Mouse (Mus musculus) forebrain, embryonic 15.5 days (tissue): Measurements from ENCODE around the gene Gpr156. TPM values are rescaled to one million over a fixed set of nuclear protein-coding genes. Genes with fewer than 3 reads are reported as not detected.

ENCODE experiments used
- ATAC-seq: fragments of 200-750 bp; cut with Nextera tagmentation; replicated peaks from 2 replicates; pipeline ENCODE4 v1.8.0; 2017; ENCODE audit warnings: mild to moderate bottlenecking, moderate TSS enrichment, moderate library complexity
- H3K27ac ChIP-seq: fragments of 300-500 bp; sonication (generic); replicated peaks from 2 replicates; pipeline ENCODE4 v1.5.1; 2015; ENCODE audit warnings: mild to moderate bottlenecking, inconsistent platforms
- H3K27me3 ChIP-seq: fragments of 300-500 bp; sonication (generic); 2 replicates; pipeline ENCODE4 v1.6.1; 2015; ENCODE audit warnings: inconsistent platforms
- H3K36me3 ChIP-seq: fragments of 300-500 bp; sonication (generic); 2 replicates; pipeline ENCODE4 v1.6.1; 2015; ENCODE audit warnings: mild to moderate bottlenecking, inconsistent platforms
- H3K4me1 ChIP-seq: fragments of 300-500 bp; sonication (generic); 2 replicates; pipeline ENCODE4 v1.6.1; 2015; ENCODE audit warnings: inconsistent platforms
- H3K4me2 ChIP-seq: fragments of 300-500 bp; sonication (generic); replicated peaks from 2 replicates; pipeline ENCODE4 v1.6.1; 2015; ENCODE audit warnings: mild to moderate bottlenecking, inconsistent platforms
- H3K4me3 ChIP-seq: fragments of 300-500 bp; sonication (generic); 2 replicates; pipeline ENCODE4 v1.5.1; 2015; ENCODE audit warnings: mild to moderate bottlenecking, inconsistent platforms
- H3K9ac ChIP-seq: fragments of 300-500 bp; sonication (generic); replicated peaks from 2 replicates; pipeline ENCODE4 v1.6.1; 2015; ENCODE audit warnings: mild to moderate bottlenecking, inconsistent platforms
- H3K9me3 ChIP-seq: fragments of 300-500 bp; sonication (generic); 2 replicates; pipeline ENCODE4 v1.6.1; 2016; ENCODE audit warnings: inconsistent platforms
- WGBS: fragments of 180-500 bp; shearing (Covaris S2); methylation state at CpG from one replicate; pipeline ENCODE4 v1.1.7; 2015; ENCODE audit warnings: mixed read lengths; 5-methylcytosine and 5-hydroxymethylcytosine counted together
- polyA plus RNA-seq: library from polyadenylated mRNA; unstranded; fragments of >200 nt; fragmentation: Nextera tagmentation; extraction: Ambion mirVana; gene quantifications from 2 replicates; pipeline ENCODE4 v1.2.1, GENCODE M21; 2015

Gene Gpr156
- 5.3 and 5.6 TPM in 2 replicates for polyA plus RNA-seq

DNA sequence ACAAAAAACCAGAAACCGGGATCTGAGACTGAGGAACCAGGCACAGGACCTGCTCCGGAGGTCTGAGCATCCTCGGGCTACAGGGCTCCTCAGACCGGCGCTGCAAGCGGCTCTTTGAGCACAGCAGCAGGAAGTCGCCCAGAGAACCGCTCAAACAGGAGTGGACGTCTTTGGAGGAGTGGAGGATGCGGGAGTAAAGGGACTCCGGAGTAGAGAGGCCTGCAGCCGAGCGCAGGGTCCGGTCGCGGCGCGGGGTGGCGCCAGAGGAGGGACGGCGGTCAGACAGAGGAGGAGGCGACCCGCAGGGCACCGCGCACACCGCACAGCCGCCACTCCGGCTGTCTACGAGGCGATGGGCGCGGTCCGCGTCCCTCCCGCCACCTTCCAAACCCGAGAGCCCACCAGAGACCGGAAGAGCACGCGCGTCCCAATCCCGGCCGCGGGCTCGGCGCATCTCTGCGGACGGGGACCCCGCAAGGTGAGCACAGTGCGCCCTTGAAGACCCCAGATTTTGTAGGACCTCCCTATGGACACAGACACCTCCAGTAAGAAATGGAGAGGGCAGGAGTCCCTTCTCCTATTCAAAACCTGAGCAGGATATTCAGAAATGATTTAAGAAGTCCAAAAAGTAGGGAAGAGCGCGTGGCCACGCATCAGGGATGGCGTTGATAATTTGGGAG, at the start of gene Gpr156:
TSS of gene Gpr156 (plus strand) at position 359 of the 680 bp plus-strand sequence.
- peak within 1 kb of the TSS; percentile 65 for H3K4me3 ChIP-seq
- H3K27ac ChIP-seq: 0 out of 2 replicates have a peak within 1 kb of the TSS, but pooled peaks have one; percentile 31
- peak; percentile 91 for ATAC-seq

DNA sequence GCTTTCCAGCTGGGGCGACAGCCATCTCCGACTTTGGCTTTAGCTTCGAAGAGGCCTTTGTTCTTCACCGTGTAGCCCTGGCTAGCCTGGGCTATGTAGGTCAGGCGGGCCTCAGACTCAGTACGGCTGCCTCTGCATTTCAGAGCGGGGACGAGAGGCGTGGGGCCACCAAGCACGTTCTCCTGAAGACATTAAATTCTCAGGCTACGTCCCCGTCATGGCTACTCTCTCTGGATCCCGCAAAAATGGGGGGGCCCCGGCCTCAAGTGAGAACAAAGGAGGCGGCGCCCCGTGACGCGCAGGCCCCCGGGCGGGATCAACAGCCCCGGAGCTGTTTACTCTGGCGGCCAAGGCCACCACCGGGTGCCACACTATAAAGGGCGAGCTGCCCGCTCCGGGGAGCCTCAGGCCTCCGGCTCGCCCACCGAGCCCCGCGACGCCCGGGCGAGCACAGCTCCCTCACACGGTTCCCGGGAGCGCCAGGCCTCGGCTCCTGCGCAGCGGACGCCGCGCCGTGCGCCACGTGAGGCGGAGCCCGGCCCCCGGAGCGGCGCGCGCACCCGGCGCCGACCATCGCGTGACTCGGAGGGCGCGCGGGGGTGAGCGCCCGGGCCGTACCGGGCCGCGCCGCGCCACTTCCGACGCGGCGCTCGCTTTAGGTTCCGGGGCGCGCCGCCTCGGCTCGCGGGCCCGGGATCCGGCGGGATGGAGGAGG, 48.3 kb upstream of the Gpr156 start, which contains the start of gene Lrrc58:
TSS of gene Lrrc58 (plus strand) at position 599 of the 715 bp plus-strand sequence.
- peak within 1 kb of the TSS; percentile 90 for H3K9ac ChIP-seq
- H3K27me3 ChIP-seq: no peaks in the 10 kb centered on the region
- H3K27ac ChIP-seq: peak within 1 kb of the TSS; percentile 100
- peak within 1 kb of the TSS; percentile 67 for H3K4me2 ChIP-seq
- no peaks in the 10 kb centered on the region for H3K9me3 ChIP-seq
- WGBS: under 1% methylated on average over 84 of the region's 86 CpGs
- H3K4me3 ChIP-seq: peak within 1 kb of the TSS; percentile 99
- H3K36me3 ChIP-seq: no peaks in the 10 kb centered on the region
- peaks cover 28% of the 10 kb centered on the region for H3K4me1 ChIP-seq
- ATAC-seq: peak; percentile 97

More for the DNA sequence above, at the start of gene Gpr156:
- WGBS: 2% methylated on average over 49 of the region's 53 CpGs
- Histone ChIP-seq H3K9ac (peak within 1 kb of the TSS; percentile 84), H3K36me3 (no peaks in the 10 kb centered on the region), H3K4me2 (peak within 1 kb of the TSS; percentile 94), H3K27me3 (no peaks in the 10 kb centered on the region), H3K9me3 (no peaks in the 10 kb centered on the region), H3K4me1 (peaks cover 16% of the 10 kb centered on the region)

DNA sequence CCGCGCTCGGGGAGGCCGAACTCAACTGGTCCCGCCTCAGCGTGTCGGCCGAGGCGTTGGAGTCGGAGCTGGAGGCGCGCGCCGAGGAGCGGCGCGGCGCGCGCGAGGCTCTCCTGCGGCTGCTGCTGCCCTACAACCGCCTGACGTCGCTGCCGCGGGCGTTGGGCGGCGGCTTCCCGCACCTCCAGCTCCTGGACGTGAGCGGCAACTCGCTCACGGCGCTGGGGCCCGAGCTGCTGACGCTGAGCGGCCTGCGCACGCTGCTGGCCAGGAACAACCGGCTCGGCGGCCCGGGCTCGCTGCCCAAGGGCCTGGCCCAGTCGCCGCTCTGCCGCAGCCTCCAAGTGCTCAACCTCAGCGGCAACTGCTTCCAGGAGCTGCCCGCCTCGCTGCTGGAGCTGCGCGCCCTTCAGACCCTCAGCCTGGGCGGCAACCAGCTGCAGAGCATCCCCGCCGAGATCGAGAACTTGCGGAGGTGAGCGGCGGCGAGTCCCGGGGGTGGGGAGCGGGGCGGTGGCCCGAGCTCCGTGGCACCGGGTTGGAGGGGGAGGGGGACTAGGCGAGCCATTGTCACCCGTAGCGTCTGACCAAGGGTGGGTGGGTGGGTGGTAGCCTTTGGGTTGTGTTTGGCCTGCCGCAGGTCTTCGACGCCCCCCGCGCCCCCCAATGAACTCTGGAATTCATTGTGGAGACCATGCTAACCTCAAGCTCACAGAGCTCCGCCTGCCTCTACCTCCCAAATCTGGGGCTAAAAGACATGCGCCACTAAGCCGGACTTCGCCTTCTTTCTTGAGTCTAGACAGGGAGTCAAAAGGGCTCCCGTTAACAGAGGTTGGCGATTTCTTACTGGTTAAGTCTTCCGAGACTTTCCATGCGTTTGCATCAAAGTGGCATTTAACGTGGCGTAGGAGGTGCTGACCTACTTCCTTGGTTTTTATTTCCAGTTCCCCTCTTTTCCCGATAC, 47.5 kb upstream of the Gpr156 start:
- WGBS: under 1% methylated on average over 82 of the region's 87 CpGs
- Histone ChIP-seq H3K9me3 (no peaks in the 10 kb centered on the region), H3K36me3 (no peaks in the 10 kb centered on the region), H3K27ac (peak overlapping the region; percentile 100), H3K4me1 (peaks cover 28% of the 10 kb centered on the region), H3K9ac (peak overlapping the region; percentile 90), H3K4me2 (peak overlapping the region; percentile 67), H3K27me3 (no peaks in the 10 kb centered on the region), H3K4me3 (peak overlapping the region; percentile 99)
- peak; percentile 84 for ATAC-seq

DNA sequence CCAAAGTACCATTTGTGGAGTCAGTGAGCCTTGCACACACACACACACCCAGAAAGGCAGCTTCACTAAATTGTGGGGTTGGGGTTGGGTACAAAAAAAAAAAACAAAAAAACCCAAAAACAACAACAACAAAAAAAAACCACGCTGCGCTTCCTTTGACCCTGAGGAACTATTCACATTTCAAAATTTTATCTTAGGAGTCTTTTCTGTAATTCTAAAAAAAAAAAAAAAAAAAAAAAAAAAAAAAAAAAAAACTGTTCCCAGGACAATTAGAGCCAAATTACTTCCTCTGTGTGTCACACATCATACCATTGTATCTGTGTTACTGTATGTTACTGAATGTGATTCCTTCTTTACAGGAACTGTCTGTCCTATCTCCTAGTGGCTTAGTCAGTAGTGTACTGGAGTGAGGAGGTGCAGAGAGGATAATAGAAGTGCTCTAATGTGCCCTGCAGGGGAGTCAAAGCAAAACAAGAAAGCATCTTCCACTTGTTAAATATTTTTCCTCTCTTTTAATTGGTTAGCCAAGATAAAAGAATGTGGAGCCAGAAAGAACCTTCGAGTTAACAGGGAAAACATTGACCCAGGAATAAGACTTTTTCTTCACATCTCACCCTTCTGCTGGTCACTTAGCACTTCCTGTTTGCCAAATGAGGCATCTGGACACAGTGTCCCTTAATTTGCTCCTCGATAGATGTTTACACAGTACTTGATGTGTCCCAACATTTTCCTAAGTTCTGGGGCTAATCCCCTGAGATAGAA, 46.6 kb upstream of the Gpr156 start:
- no peak for ATAC-seq
- Histone ChIP-seq H3K9me3 (no peaks in the 10 kb centered on the region), H3K4me2 (peak overlapping the region; percentile 67), H3K4me3 (peak overlapping the region; percentile 99), H3K27ac (peak overlapping the region; percentile 100), H3K9ac (peak overlapping the region; percentile 90), H3K36me3 (no peaks in the 10 kb centered on the region), H3K27me3 (no peaks in the 10 kb centered on the region), H3K4me1 (peaks cover 28% of the 10 kb centered on the region)
- WGBS: 21% methylated on average over 4 of the region's 4 CpGs

DNA sequence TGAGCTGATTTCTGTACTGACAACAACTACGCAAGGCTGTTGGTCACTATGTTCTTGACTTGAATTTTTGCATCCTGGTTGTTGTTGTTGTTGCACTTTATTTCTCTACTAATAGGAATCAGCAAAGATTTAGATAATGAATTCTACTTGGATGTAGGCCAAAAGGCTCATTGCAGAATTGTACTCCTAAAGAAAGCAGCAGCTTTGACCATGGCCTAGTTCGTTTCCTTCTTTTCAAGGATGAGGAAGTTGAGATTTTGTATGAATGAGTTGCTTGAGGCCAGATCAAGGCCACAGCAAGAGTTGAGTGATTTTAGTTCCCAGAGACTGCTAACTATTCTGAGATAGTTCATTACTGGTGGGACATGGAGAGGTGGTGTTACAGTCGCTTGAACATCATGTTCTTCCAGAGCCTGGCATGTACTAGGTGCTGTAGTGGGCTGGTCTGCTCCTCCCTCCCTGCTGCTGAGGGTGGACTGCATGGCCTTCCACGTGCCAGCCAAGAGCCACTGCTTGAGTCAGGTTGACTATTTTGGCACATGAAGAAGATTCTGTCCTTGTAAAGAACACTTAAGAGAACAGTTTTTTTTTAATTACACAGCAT, 45.1 kb upstream of the Gpr156 start:
- ATAC-seq: no peak
- no peaks in the 10 kb centered on the region for H3K36me3 ChIP-seq
- 67% methylated on average over 4 of the region's 4 CpGs for WGBS
- H3K4me1 ChIP-seq: peaks cover 28% of the 10 kb centered on the region
- H3K4me2 ChIP-seq: peak overlapping the region; percentile 67
- no peak overlapping the region for H3K27ac ChIP-seq
- H3K9me3 ChIP-seq: no peaks in the 10 kb centered on the region
- H3K4me3 ChIP-seq: no peak overlapping the region
- H3K9ac ChIP-seq: no peak overlapping the region
- no peaks in the 10 kb centered on the region for H3K27me3 ChIP-seq

DNA sequence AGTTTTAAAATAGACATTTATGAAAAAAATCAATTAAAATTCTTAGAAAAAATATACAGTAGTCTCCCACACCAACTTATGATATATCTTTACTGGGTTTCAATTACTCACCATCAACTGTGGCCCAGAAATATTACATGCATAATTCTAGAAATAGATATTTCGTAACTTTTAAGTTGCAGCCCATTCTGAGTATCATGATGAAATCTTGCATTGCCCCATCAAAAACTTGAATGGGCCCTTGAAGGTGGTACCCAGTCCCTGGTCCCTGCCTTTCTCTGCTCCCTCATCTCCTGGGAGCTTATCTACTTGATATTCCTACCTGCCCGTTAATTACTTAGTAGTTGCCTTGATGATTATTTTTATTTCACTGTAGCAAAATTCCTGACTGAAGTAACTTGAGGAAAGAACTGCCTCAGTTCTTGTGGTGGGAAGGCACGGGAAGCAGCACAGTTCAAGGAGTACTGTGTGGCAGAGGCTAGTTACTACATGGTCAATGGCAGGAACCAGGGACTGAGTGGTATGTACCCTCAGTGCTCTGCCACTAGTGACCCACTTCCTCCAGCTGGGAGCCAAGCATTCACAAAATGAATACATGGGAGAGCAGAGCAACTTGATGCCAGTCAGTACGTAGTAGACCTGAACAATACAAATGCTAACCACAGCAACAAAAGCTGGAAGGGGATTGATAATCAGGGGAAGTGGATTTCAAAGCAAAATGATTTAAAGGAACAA, 41.6 kb upstream of the Gpr156 start:
- no peak overlapping the region for H3K27ac ChIP-seq
- H3K36me3 ChIP-seq: peaks cover 19% of the 10 kb centered on the region
- H3K9ac ChIP-seq: no peak overlapping the region
- H3K4me2 ChIP-seq: no peak overlapping the region
- no peaks in the 10 kb centered on the region for H3K9me3 ChIP-seq
- H3K4me3 ChIP-seq: no peak overlapping the region
- H3K27me3 ChIP-seq: no peaks in the 10 kb centered on the region
- ATAC-seq: no peak
- H3K4me1 ChIP-seq: peaks cover 22% of the 10 kb centered on the region
- WGBS: 70% methylated on average over 4 of the region's 4 CpGs

DNA sequence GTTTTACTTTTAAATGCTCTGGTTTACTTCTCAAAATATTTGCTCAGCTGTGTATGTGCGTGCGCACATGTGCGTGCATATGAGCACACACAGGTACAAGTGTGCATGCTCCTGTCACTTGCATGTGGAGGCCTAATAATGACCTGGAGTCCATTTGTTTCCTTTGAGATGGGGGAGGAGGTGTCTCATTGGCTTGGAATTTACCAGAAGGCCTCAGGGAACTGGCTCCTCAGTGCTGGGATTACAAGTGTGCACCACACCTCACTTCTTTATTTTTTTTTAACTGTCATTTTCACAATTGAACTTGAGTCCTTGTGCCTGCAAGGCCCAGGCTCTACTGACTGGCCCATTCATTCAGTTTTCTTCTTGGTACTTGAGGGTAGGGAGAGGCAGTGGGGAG, 38.9 kb upstream of the Gpr156 start:
- Histone ChIP-seq H3K27me3 (no peaks in the 10 kb centered on the region), H3K9ac (no peak overlapping the region), H3K9me3 (no peaks in the 10 kb centered on the region), H3K27ac (no peak overlapping the region), H3K4me1 (no peaks in the 10 kb centered on the region), H3K4me2 (no peak overlapping the region), H3K4me3 (no peak overlapping the region), H3K36me3 (peaks cover 38% of the 10 kb centered on the region)
- no peak for ATAC-seq
- WGBS: 96% methylated on average over 3 of the region's 3 CpGs

DNA sequence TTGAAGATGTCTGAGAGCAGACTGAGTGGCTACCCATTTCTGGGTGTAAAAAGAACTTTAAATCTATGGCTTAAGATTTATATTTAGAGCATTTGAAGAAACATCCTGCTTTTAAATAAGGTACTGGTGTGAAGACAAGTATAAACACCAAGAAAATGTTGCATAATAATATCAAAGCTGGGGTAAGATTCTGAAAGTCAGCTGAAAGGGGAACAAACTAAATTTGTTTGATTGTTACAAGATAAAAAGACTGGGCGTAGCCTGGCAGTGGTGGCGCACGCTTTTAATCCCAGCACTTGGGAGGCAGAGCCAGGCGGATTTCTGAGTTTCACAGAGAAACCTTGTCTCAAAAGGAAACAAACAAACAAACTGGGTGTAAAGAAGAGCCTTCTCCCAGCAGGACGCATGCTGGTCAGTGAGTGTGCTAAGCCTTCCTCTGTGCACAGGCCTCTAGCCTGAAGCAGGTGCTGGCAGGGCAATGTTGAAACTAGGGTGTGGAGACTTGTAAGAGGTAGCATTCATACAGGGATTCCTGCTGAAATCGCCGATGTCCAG, 37.3 kb upstream of the Gpr156 start:
- H3K4me1 ChIP-seq: no peaks in the 10 kb centered on the region
- ATAC-seq: no peak
- H3K9me3 ChIP-seq: no peaks in the 10 kb centered on the region
- H3K27me3 ChIP-seq: no peaks in the 10 kb centered on the region
- H3K4me3 ChIP-seq: no peak overlapping the region
- H3K27ac ChIP-seq: no peak overlapping the region
- H3K4me2 ChIP-seq: no peak overlapping the region
- peaks cover 54% of the 10 kb centered on the region for H3K36me3 ChIP-seq
- H3K9ac ChIP-seq: no peak overlapping the region
- WGBS: 83% methylated on average over 7 of the region's 7 CpGs

DNA sequence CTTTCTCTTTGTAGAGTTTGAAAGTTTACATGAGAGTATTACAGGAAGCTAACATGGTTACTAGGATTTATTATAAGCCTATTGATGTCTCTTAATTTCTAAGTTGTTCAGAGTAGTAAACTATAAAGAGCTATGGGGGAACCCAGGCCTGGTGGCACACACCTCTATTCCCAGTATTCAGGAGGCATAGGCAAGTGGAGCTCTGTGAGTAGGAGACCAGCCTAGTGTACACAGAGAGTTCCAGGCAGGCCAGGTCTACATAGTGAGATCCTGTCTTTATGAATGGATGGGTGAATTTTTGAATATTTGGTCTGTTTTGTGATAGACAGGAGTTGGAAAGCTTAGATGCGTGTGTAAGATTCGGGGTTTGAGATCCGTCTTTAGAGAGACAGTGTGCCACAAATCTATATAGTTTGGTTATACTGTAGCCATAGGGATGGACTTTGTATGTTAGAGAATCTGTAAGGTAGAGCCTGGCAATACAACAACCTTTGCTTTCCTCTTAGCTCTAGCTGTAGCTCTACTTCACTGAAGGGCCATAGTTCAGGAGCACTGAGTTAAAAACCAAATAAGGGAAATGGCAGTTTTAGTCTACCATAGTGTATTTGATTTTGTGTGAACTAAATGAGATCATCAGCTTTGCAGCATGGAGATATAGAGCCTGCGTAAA, 36.4 kb upstream of the Gpr156 start:
- no peaks in the 10 kb centered on the region for H3K9me3 ChIP-seq
- no peak for ATAC-seq
- H3K4me2 ChIP-seq: no peak overlapping the region
- H3K9ac ChIP-seq: no peak overlapping the region
- no peaks in the 10 kb centered on the region for H3K4me1 ChIP-seq
- 96% methylated on average over 4 of the region's 4 CpGs for WGBS
- no peak overlapping the region for H3K27ac ChIP-seq
- H3K27me3 ChIP-seq: no peaks in the 10 kb centered on the region
- H3K36me3 ChIP-seq: peaks cover 56% of the 10 kb centered on the region
- no peak overlapping the region for H3K4me3 ChIP-seq

DNA sequence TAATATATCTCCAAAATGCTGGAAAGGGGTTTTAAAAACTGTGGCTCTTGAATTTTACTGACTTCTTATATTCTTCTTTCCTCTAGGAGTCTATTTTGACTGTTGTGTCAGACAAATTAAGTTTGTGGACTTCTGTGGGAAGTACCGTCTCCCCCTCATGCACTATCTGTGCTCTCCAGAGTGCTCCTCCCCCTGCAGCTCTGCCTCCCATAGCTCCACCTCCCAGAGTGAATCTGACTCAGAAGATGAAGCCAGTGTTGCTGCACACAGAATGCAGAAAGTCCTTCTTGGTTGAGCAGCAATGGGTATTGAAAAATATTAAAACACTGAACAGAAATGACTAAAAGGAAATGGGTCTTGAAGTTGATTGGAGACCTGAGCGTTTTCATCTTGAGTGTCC, 35.1 kb upstream of the Gpr156 start:
- H3K27me3 ChIP-seq: no peaks in the 10 kb centered on the region
- H3K27ac ChIP-seq: no peak overlapping the region
- H3K9ac ChIP-seq: no peak overlapping the region
- no peak for ATAC-seq
- H3K4me3 ChIP-seq: no peak overlapping the region
- H3K36me3 ChIP-seq: peaks cover 56% of the 10 kb centered on the region
- no peaks in the 10 kb centered on the region for H3K4me1 ChIP-seq
- H3K9me3 ChIP-seq: no peaks in the 10 kb centered on the region
- WGBS: 87% methylated on average over 2 of the region's 2 CpGs
- no peak overlapping the region for H3K4me2 ChIP-seq
